Mouse (Mus musculus): ENCODE measurements around the gene Noc3l. TPM values are rescaled to one million over a fixed set of nuclear protein-coding genes. Genes with fewer than 3 reads are reported as not detected.

Gene Noc3l
- total and polyA plus RNA-seq, 3 experiments, result 20.0 to 20.3 TPM; not detected in 1

- no peak for DNase-seq (ENCODE audit: low read depth, low spot score)
- no peaks in the 10 kb centered on the region for H3K79me2 ChIP-seq (ENCODE audit: control insufficient read depth, insufficient read depth, low read length, poor library complexity)
- H3K36me3 ChIP-seq (ENCODE audit: control insufficient read depth in 1 of 2, insufficient read depth in 2 of 2, low read length in 2 of 2), result no peaks in the 10 kb centered on the region
- no peak overlapping the region for H3K9ac ChIP-seq (ENCODE audit: control insufficient read depth, low read depth, low read length, poor library complexity, severe bottlenecking)
- no peak overlapping the region for H3K4me3 ChIP-seq (ENCODE audit: control insufficient read depth in 1 of 2, insufficient read depth in 1 of 2, low read depth in 2 of 2, low read length in 2 of 2)
- H3K9me3 ChIP-seq (replicated peaks; ENCODE audit: insufficient read depth, low read length), result no peaks in the 10 kb centered on the region
- no peaks in the 10 kb centered on the region; a peak in 1 of 4 replicates for H3K27me3 ChIP-seq (ENCODE audit: control insufficient read depth in 1 of 2, insufficient read depth in 2 of 2, low read length in 2 of 2)
- TF ChIP-seq KAT2A (conservative IDR thresholded peaks at IDR 0.05; ENCODE audit: low read depth, low read length), result no peak
- TF ChIP-seq NRF1 (IDR thresholded peaks at IDR 0.05; ENCODE audit: insufficient read depth, low read depth, low read length, poor library complexity, severe bottlenecking), result no peak
- no peak for TF ChIP-seq SMC3 (IDR thresholded peaks at IDR 0.05; ENCODE audit: low read depth, low read length)
- H3K27ac ChIP-seq (ENCODE audit: control insufficient read depth, low read depth, low read length), result no peak overlapping the region
- H3K4me1 ChIP-seq (ENCODE audit: control insufficient read depth in 1 of 2, insufficient read depth in 2 of 2, low read length in 2 of 2), result no peaks in the 10 kb centered on the region
Observed at GRCm38 (mm10) chr19:38760441-38760840, 58.6 kb downstream of the Noc3l start.

- Histone ChIP-seq H3K79me2 (ENCODE audit: control insufficient read depth, insufficient read depth, low read length, poor library complexity) (no peaks in the 10 kb centered on the region), H3K9me3 (replicated peaks; ENCODE audit: insufficient read depth, low read length) (no peaks in the 10 kb centered on the region), H3K36me3 (ENCODE audit: control insufficient read depth in 1 of 2, insufficient read depth in 2 of 2, low read length in 2 of 2) (no peaks in the 10 kb centered on the region), H3K27me3 (ENCODE audit: control insufficient read depth in 1 of 2, insufficient read depth in 2 of 2, low read length in 2 of 2) (no peaks in the 10 kb centered on the region; a peak in 2 of 4 replicates), H3K4me3 (ENCODE audit: control insufficient read depth in 1 of 2, insufficient read depth in 1 of 2, low read depth in 2 of 2, low read length in 2 of 2) (no peak overlapping the region), H3K4me1 (ENCODE audit: control insufficient read depth in 1 of 2, insufficient read depth in 2 of 2, low read length in 2 of 2) (no peaks in the 10 kb centered on the region), H3K27ac (ENCODE audit: control insufficient read depth, low read depth, low read length) (no peak overlapping the region), H3K9ac (ENCODE audit: control insufficient read depth, low read depth, low read length, poor library complexity, severe bottlenecking) (no peak overlapping the region)
- TF ChIP-seq POLR2AphosphoS5 (IDR thresholded peaks at IDR 0.05; ENCODE audit: borderline replicate concordance, low read depth, low read length) (no peak), SMC3 (IDR thresholded peaks at IDR 0.05; ENCODE audit: low read depth, low read length) (no peak), MYB (IDR thresholded peaks at IDR 0.05; ENCODE audit: low read depth, low read length) (no peak), ELF1 (IDR thresholded peaks at IDR 0.05; ENCODE audit: low read depth, low read length) (no peak), NRF1 (IDR thresholded peaks at IDR 0.05; ENCODE audit: insufficient read depth, low read depth, low read length, poor library complexity, severe bottlenecking) (no peak), ZC3H11A (IDR thresholded peaks at IDR 0.05; ENCODE audit: low read depth, low read length) (no peak), E2F4 (IDR thresholded peaks at IDR 0.05; ENCODE audit: borderline replicate concordance, low read depth, low read length) (no peak), RAD21 (IDR thresholded peaks at IDR 0.05; ENCODE audit: low read depth, low read length) (no peak), GATA1 (IDR thresholded peaks at IDR 0.05; ENCODE audit: low read depth, low read length) (no peak)
- DNase-seq (ENCODE audit: low read depth, low spot score), result no peak
Observed at GRCm38 (mm10) chr19:38758685-38759472, 60.2 kb downstream of the Noc3l start.

GRCm38 (mm10) chr19:38758056-38758455 lies 61.0 kb downstream of the Noc3l start:
- Histone ChIP-seq H3K27me3 (ENCODE audit: control insufficient read depth in 1 of 2, insufficient read depth in 2 of 2, low read length in 2 of 2) (no peaks in the 10 kb centered on the region; a peak in 2 of 4 replicates), H3K9me3 (replicated peaks; ENCODE audit: insufficient read depth, low read length) (no peaks in the 10 kb centered on the region), H3K36me3 (ENCODE audit: control insufficient read depth in 1 of 2, insufficient read depth in 2 of 2, low read length in 2 of 2) (no peaks in the 10 kb centered on the region), H3K9ac (ENCODE audit: control insufficient read depth, low read depth, low read length, poor library complexity, severe bottlenecking) (no peak overlapping the region), H3K4me1 (ENCODE audit: control insufficient read depth in 1 of 2, insufficient read depth in 2 of 2, low read length in 2 of 2) (no peaks in the 10 kb centered on the region), H3K4me3 (ENCODE audit: control insufficient read depth in 1 of 2, insufficient read depth in 1 of 2, low read depth in 2 of 2, low read length in 2 of 2) (no peak overlapping the region), H3K27ac (ENCODE audit: control insufficient read depth, low read depth, low read length) (no peak overlapping the region), H3K79me2 (ENCODE audit: control insufficient read depth, insufficient read depth, low read length, poor library complexity) (no peaks in the 10 kb centered on the region)
- TF ChIP-seq MEF2A (IDR thresholded peaks at IDR 0.05; ENCODE audit: extremely low read depth, insufficient replicate concordance, low read depth, low read length, poor library complexity, severe bottlenecking) (no peak), RCOR1 (IDR thresholded peaks at IDR 0.05; ENCODE audit: low read depth, low read length) (no peak), HCFC1 (IDR thresholded peaks at IDR 0.05; ENCODE audit: low read depth, low read length) (no peak), USF1 (IDR thresholded peaks at IDR 0.05; ENCODE audit: low read depth, low read length) (no peak), UBTF (IDR thresholded peaks at IDR 0.05; ENCODE audit: borderline replicate concordance, insufficient read depth, low read depth, low read length) (no peak), POLR2AphosphoS2 (IDR thresholded peaks at IDR 0.05; ENCODE audit: low read length) (no peak), GATA1 (IDR thresholded peaks at IDR 0.05; ENCODE audit: low read depth, low read length) (no peak), RAD21 (IDR thresholded peaks at IDR 0.05; ENCODE audit: low read depth, low read length) (no peak), ZNF384 (IDR thresholded peaks at IDR 0.05; ENCODE audit: low read depth, low read length) (no peak), CTCF (IDR thresholded peaks at IDR 0.05 in 2 of 3, conservative IDR thresholded peaks at IDR 0.05 in 1 of 3; ENCODE audit: control insufficient read depth in 1 of 3, insufficient read depth in 1 of 3, low read depth in 2 of 3, low read length in 3 of 3, poor library complexity in 1 of 3, severe bottlenecking in 1 of 3) (no peak), ZC3H11A (IDR thresholded peaks at IDR 0.05; ENCODE audit: low read depth, low read length) (no peak), TBP (IDR thresholded peaks at IDR 0.05; ENCODE audit: low read depth, low read length) (no peak), POLR2AphosphoS5 (IDR thresholded peaks at IDR 0.05; ENCODE audit: borderline replicate concordance, low read depth, low read length) (no peak), ETS1 (IDR thresholded peaks at IDR 0.05; ENCODE audit: low read depth, low read length) (no peak)
- no peak for DNase-seq (ENCODE audit: low read depth, low spot score)
